Mouse (Mus musculus) testis, adult 2 months (tissue): ENCODE measurements around the gene Abl1.

Experiments
- CTCF ChIP-seq: fragments of 200-500 bp; IDR thresholded peaks from 2 replicates; pipeline ENCODE4 v1.5.1; 2012; ENCODE audit warnings: low read depth, mild to moderate bottlenecking, inconsistent platforms, low read length, moderate library complexity; ENCODE audit not compliant: control insufficient read depth, insufficient read depth, insufficient replicate concordance
- POLR2A ChIP-seq: fragments of 200-500 bp; IDR thresholded peaks from 2 replicates; pipeline ENCODE4 v1.6.1; 2012; ENCODE audit warnings: low read depth, mild to moderate bottlenecking, inconsistent platforms, low read length, moderate library complexity; ENCODE audit not compliant: control insufficient read depth

GRCm38 (mm10) chr2:31700545-31701446 is 12.6 kb downstream of the Abl1 start:
- TF ChIP-seq CTCF (no peak), POLR2A (no peak)
